Mouse (Mus musculus): ENCODE results near the gene Slc6a16.

The Slc6a16 gene

GRCm38 (mm10) chr7:45211070-45211469 lies 29.8 kb upstream of the Slc6a16 start:
- no peak for TF ChIP-seq GATA4 (IDR thresholded peaks at IDR 0.05; ENCODE audit: insufficient replicate concordance, low read length)

- TF ChIP-seq GATA4 (IDR thresholded peaks at IDR 0.05; ENCODE audit: insufficient replicate concordance, low read length), result no peak
These were observed 29.0 kb upstream of the Slc6a16 start, which contains the start of gene Dkkl1 for GRCm38 (mm10) chr7:45211851-45212251. Gene Dkkl1 (minus strand): TSS chr7:45212147.

GRCm38 (mm10) chr7:45212356-45212755 lies 28.5 kb upstream of the Slc6a16 start:
- TF ChIP-seq GATA4 (IDR thresholded peaks at IDR 0.05; ENCODE audit: insufficient replicate concordance, low read length), result no peak

GRCm38 (mm10) chr7:45213708-45214107 lies 27.2 kb upstream of the Slc6a16 start:
- no peak for TF ChIP-seq GATA4 (IDR thresholded peaks at IDR 0.05; ENCODE audit: insufficient replicate concordance, low read length)

- no peak for TF ChIP-seq GATA4 (IDR thresholded peaks at IDR 0.05; ENCODE audit: insufficient replicate concordance, low read length)
These were observed 25.0 kb upstream of the Slc6a16 start, which contains the start of gene Tead2 for GRCm38 (mm10) chr7:45215673-45216441. Gene Tead2 (plus strand): TSS chr7:45215753.

DNA sequence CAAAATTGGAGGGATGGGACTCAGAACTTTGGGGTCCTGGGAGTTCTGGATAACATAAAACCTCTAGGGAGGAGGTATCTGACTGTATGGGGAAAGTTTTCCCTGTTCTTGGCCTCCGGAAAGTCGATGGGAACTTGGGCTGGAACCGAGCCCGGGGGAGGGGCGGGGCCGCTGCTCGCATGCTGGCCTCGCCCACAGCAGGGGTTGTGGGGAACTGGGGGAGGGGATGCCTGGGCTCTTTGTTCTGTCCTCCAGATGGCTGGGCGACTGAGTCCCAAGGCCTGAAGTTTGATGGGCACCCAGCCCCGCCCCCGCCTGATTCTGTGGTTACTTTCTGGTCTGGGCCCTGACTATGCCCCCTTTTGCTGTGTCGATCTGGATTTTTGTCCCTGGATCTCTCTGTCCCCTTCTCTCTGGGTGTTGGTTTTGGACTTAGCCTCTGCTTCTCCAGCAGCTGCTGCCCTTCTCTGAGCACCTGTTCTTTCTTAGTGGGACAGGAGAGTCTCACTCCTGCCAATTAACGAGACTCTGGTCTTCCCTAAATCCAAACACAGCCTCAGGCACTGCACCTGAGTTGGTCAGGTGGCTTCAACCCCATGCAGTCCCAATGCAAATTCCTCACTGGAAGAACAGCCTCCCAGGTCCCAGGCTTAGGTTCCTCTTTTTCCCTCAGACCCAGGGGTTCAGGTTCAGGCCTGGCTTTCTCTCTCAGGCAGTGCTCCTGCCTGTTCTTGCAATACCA lies 24.3 kb upstream of the Slc6a16 start:
- no peak for TF ChIP-seq GATA4 (IDR thresholded peaks at IDR 0.05; ENCODE audit: insufficient replicate concordance, low read length)

- TF ChIP-seq GATA4 (IDR thresholded peaks at IDR 0.05; ENCODE audit: insufficient replicate concordance, low read length), result no peak
These were observed 19.2 kb upstream of the Slc6a16 start for GRCm38 (mm10) chr7:45221680-45222079.

DNA sequence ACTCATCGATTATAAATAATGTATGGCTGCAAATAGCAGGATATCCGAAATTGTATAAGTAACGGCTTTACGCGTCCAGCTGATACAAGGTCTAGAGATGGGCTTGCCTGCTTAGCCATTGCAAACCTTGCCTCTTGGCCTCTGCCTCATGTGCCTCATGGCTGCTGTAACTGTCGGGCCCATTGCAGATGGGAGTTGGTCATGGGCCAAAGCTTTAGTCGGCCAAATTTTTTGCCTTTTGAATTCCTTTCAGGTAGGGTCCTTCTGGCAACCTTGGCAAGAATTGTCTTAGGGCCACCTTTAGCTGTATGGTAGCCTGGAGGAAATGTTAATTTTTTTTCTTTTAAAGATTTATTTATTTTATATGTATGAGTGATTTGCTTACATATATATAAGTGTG lies 16.1 kb upstream of the Slc6a16 start:
- no peak for TF ChIP-seq GATA4 (IDR thresholded peaks at IDR 0.05; ENCODE audit: insufficient replicate concordance, low read length)

GRCm38 (mm10) chr7:45226421-45226820 lies 14.5 kb upstream of the Slc6a16 start:
- no peak for TF ChIP-seq GATA4 (IDR thresholded peaks at IDR 0.05; ENCODE audit: insufficient replicate concordance, low read length)

DNA sequence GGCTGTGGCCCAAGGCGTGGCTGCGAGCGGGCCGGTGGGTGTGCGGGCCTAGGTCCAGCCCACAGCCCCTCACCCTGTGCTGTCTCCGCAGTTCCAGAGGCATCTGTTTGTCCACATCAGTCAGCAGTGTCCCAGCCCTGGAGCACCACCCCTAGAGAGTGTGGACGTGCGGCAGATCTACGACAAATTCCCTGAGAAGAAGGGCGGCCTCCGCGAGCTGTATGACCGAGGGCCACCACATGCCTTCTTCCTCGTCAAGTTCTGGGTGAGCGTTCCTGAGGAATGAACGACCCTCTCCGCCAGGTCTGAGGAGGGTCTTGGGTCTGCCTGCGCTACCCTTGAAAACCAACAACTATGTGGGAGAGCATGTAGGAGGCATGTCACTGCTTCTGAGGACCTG lies 12.3 kb upstream of the Slc6a16 start:
- no peak for TF ChIP-seq GATA4 (IDR thresholded peaks at IDR 0.05; ENCODE audit: insufficient replicate concordance, low read length)

DNA sequence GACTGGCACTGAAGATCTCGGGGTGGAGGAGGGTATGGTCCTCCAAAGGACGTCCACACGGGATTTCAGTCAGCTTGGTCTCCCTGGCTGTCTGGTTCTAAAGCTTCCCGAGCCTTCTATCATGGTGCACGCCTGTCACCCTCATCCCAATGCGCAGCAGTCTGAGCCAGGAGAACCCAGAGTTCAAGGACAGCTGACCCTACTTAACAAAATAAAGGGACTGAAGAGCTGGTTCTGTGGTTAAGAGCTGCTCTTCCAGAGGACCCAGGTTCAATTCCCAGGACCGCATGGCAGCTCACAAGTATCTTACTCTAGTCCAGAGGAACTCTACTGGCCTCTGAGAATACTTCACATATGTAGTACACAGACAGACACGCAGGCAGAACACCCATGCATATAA lies 11.8 kb upstream of the Slc6a16 start:
- no peak for TF ChIP-seq GATA4 (IDR thresholded peaks at IDR 0.05; ENCODE audit: insufficient replicate concordance, low read length)

DNA sequence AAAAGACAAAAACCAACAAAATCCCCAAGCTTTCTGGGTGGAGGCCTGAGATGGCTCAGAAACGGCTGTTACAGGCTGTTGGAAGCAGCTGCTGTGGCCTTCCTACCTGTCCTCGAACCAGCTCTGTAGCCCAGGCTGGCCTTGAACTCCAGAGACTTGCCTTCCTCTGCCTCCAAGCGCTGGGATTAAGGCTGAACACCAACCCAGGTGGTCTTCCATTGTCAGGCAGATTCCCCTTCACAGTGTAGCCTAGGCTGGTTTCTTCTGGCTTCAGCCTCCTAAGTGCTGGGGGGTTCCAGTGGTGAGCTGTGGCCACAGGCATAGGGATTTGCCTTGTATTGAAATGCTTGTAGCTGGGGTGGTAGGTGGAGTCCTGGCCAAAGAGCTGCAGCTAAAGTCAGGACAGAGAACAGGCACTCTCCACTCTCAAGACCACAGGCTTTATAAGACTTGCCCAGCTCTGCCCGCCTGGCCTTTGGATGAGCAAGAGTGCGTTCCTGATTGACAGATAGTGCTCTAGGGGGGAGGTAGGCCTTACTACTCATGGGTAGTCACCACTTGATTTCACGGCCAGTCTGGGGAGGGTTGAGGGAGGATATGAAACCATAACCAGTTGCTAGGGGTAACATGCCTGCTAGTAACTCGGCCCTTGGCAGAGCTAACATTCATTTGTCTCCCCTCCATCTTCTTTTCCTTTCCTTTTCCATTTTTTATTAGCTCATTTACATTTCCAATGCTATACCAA lies 11.3 kb upstream of the Slc6a16 start:
- TF ChIP-seq GATA4 (IDR thresholded peaks at IDR 0.05; ENCODE audit: insufficient replicate concordance, low read length), result no peak

DNA sequence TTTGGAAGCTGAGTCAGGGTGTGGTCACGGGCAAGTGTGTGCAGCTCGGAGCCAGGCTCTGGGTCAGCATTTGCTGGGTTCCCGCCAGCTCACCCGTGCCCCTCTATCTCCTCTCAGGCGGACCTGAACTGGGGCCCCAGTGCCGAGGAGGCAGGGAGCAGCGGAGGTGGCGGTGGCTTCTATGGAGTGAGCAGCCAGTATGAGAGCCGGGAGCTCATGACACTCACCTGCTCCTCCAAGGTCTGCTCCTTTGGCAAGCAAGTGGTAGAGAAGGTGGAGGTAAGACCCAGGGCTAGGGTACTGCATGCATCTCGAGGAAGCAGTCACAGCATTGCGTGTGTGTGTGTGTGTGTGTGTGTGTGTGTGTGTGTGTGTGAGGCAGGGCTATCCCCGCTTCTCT lies 9.7 kb upstream of the Slc6a16 start:
- no peak for TF ChIP-seq GATA4 (IDR thresholded peaks at IDR 0.05; ENCODE audit: insufficient replicate concordance, low read length)

DNA sequence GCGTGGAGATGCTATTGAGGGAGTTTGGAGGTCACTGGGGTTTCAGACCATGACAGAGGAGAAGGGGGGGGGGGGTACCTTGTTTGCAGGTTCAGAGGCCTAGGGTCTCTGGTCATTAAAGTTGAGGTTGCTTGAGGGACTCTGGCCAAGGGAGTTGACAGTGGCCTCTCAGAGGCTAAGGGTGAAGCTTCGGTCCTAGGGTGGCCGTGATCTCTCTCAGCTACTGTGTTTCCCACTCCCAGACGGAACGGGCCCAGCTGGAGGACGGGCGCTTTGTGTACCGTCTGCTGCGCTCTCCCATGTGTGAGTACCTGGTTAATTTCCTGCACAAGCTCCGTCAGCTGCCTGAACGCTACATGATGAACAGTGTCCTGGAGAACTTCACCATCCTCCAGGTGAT lies 8.9 kb upstream of the Slc6a16 start:
- TF ChIP-seq GATA4 (IDR thresholded peaks at IDR 0.05; ENCODE audit: insufficient replicate concordance, low read length), result no peak

DNA sequence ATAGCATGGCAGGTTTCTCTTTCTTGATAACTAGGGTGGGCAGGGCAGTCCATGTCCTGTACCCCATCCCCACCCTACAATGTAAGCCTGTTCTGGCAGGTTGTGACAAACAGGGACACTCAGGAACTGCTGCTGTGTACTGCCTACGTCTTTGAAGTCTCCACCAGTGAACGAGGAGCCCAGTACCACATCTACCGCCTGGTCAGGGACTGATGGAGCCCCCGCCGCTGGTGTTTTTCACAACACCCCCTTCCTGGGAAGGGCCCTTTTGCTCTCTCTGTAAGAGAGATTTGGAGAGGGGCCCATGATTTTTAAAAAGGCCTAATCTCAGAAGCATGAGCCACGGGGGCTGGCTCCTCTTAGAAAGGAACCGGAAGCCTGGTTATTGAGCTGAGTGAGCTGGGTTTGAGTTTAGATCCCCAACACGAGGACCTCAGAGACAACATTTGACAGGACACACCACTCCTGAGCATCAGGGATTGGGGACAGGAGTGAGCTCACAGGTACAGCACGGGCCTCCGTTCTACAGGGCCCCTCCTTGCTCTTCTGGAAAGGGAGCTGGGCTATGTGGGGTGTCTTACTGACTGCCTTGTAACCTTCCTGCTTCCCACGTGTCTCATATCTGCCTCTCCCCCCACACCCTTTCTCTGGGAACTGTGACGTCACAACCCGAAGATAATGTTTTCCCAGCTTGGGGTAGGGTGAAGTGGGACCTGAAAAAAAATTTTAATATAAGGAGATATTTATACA lies 8.0 kb upstream of the Slc6a16 start:
- no peak for TF ChIP-seq GATA4 (IDR thresholded peaks at IDR 0.05; ENCODE audit: insufficient replicate concordance, low read length)
